Mouse (Mus musculus): ENCODE measurements around the gene Syndig1. TPM values are rescaled to one million over a fixed set of nuclear protein-coding genes. Genes with fewer than 3 reads are reported as not detected.
A peak's percentile ranks its signal among the peaks of the same experiment; 100 is the strongest.

The Syndig1 gene
- polyA plus RNA-seq, 1 experiment from 2014 or later, result 4.0 TPM

DNA sequence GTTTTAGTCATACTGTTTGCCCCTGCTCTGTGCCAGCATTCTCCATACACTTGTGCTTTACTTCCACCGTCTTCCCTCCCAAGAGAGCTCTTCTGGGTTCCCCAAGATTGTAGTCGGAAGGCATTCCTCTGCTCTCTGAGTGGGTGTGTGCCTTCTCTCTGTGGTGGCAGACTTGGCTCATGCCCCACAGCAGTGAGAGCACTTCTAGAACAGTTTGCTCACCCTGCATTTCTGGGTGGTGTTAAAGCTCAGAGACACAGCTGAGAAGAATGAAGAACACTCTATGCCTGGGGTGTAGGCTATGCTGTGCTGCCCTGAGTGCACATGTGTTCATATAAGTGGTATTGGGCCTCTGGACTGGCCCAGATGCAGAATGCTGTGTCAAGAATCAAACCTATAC is 15.6 kb downstream of the Syndig1 start:
- Histone ChIP-seq H3K27me3 (ENCODE audit: control insufficient read depth, insufficient read depth, low read length) (no peaks in the 10 kb centered on the region), H3K4me2 (ENCODE audit: low read length) (no peak overlapping the region), H3K9me3 (ENCODE audit: control insufficient read depth, low read length) (no peaks in the 10 kb centered on the region), H3K9ac (ENCODE audit: low read length) (no peak overlapping the region), H3K4me3 (ENCODE audit: control insufficient read depth in 1 of 2, insufficient read depth in 1 of 2, low read depth in 1 of 2, low read length in 2 of 2) (no peak overlapping the region), H3K4me1 (ENCODE audit: control insufficient read depth in 2 of 2, insufficient read depth in 2 of 2, low read length in 2 of 2) (no peaks in the 10 kb centered on the region), H3K27ac (replicated peaks in 1 of 2; ENCODE audit: control insufficient read depth in 1 of 2, insufficient read depth in 1 of 2, low read depth in 2 of 2, low read length in 2 of 2) (no peak overlapping the region), H3K36me3 (ENCODE audit: control insufficient read depth, insufficient read depth, low read length) (no peaks in the 10 kb centered on the region)
- 53% methylated on average over 2 of the region's 2 CpGs for WGBS
- ATAC-seq (ENCODE audit: insufficient number of reproducible peaks, insufficient read depth, low FRiP score, low read depth), result no peak

DNA sequence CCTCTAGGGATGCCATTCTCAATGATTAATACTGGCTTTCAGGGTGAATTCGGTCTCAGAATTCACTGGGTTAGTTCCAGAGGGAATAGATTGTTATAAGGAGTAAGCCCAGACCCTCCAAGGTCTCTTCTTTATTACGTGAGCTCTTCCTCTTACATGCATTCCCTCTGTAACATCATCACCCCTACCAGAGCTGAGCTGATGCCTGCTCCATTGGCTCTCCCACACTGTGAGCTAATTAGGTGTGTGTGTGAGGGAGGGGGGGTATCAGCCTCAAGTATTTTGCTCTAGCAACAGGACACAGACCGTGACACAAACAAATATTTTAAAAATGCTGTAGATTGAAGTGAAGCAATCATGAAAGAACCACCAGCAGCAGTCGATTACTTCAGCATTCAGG is 19.8 kb downstream of the Syndig1 start:
- Histone ChIP-seq H3K9ac (ENCODE audit: low read length) (no peak overlapping the region), H3K4me3 (ENCODE audit: control insufficient read depth in 1 of 2, insufficient read depth in 1 of 2, low read depth in 1 of 2, low read length in 2 of 2) (no peak overlapping the region), H3K36me3 (ENCODE audit: control insufficient read depth, insufficient read depth, low read length) (no peaks in the 10 kb centered on the region), H3K27me3 (ENCODE audit: control insufficient read depth, insufficient read depth, low read length) (no peaks in the 10 kb centered on the region), H3K9me3 (ENCODE audit: control insufficient read depth, low read length) (no peaks in the 10 kb centered on the region), H3K4me2 (ENCODE audit: low read length) (no peak overlapping the region), H3K27ac (replicated peaks in 1 of 2; ENCODE audit: control insufficient read depth in 1 of 2, insufficient read depth in 1 of 2, low read depth in 2 of 2, low read length in 2 of 2) (no peak overlapping the region), H3K4me1 (ENCODE audit: control insufficient read depth in 2 of 2, insufficient read depth in 2 of 2, low read length in 2 of 2) (no peaks in the 10 kb centered on the region)
- no peak for ATAC-seq (ENCODE audit: insufficient number of reproducible peaks, insufficient read depth, low FRiP score, low read depth)
- 66% methylated on average over 4 of the region's 4 CpGs for WGBS

DNA sequence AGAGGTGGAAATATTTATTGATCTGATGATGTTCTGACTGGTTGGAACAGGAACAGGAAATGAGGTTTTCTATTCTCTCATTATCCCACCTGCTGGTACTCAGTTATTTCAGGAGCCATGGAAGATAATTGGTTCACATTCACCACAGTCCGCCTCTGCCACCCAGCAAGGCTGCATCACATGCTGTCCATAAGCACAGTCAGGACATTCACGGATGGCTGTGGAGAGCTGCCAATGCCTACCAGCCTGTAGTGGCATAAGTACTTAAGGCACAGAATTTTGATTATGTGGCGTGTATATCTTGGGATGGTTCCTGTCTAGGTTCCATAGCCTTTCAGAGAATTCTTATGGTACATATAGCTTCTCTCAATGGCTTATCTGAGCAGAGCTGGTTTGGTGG is 32.0 kb downstream of the Syndig1 start:
- Histone ChIP-seq H3K9me3 (ENCODE audit: control insufficient read depth, low read length) (no peaks in the 10 kb centered on the region), H3K36me3 (ENCODE audit: control insufficient read depth, insufficient read depth, low read length) (no peaks in the 10 kb centered on the region), H3K27ac (replicated peaks in 1 of 2; ENCODE audit: control insufficient read depth in 1 of 2, insufficient read depth in 1 of 2, low read depth in 2 of 2, low read length in 2 of 2) (no peak overlapping the region), H3K4me1 (ENCODE audit: control insufficient read depth in 2 of 2, insufficient read depth in 2 of 2, low read length in 2 of 2) (no peaks in the 10 kb centered on the region), H3K4me3 (ENCODE audit: control insufficient read depth in 1 of 2, insufficient read depth in 1 of 2, low read depth in 1 of 2, low read length in 2 of 2) (no peak overlapping the region), H3K27me3 (ENCODE audit: control insufficient read depth, insufficient read depth, low read length) (no peaks in the 10 kb centered on the region), H3K9ac (ENCODE audit: low read length) (no peak overlapping the region), H3K4me2 (ENCODE audit: low read length) (no peak overlapping the region)
- no peak for ATAC-seq (ENCODE audit: insufficient number of reproducible peaks, insufficient read depth, low FRiP score, low read depth)
- WGBS, result 87% methylated on average over 3 of the region's 3 CpGs

DNA sequence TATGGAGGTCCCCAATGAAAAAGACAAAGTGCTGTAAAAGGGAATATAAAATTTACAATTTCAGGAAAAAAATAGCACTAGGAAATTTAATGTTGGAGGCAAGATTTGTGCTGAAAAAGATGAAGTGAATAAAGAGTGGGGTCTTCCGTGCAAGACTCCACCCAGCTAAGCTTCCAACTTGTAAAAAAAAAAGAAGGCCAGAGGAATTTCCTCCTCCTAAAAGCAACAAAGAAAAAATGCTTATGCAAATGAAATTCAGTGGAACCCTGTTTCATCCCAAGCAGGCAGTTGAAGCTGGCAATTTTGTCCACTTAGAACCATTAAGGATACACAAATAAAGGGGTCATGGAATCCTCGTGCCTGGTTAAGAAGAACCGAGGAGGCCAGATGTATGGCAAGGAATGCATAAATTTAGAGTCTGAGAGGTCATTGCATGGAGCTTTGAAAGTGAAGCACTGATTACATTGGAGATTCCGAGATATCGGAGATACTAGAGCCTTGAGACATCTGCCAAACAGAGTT is 37.0 kb downstream of the Syndig1 start:
- no peak for ATAC-seq (ENCODE audit: insufficient number of reproducible peaks, insufficient read depth, low FRiP score, low read depth)
- H3K4me2 ChIP-seq (ENCODE audit: low read length), result no peak overlapping the region
- H3K27ac ChIP-seq (replicated peaks in 1 of 2; ENCODE audit: control insufficient read depth in 1 of 2, insufficient read depth in 1 of 2, low read depth in 2 of 2, low read length in 2 of 2), result no peak overlapping the region
- WGBS, result 71% methylated on average over 5 of the region's 5 CpGs
- H3K9me3 ChIP-seq (ENCODE audit: control insufficient read depth, low read length), result no peaks in the 10 kb centered on the region
- no peak overlapping the region for H3K9ac ChIP-seq (ENCODE audit: low read length)
- no peak overlapping the region for H3K4me3 ChIP-seq (ENCODE audit: control insufficient read depth in 1 of 2, insufficient read depth in 1 of 2, low read depth in 1 of 2, low read length in 2 of 2)
- no peaks in the 10 kb centered on the region for H3K4me1 ChIP-seq (ENCODE audit: control insufficient read depth in 2 of 2, insufficient read depth in 2 of 2, low read length in 2 of 2)
- H3K27me3 ChIP-seq (ENCODE audit: control insufficient read depth, insufficient read depth, low read length), result no peaks in the 10 kb centered on the region
- H3K36me3 ChIP-seq (ENCODE audit: control insufficient read depth, insufficient read depth, low read length), result no peaks in the 10 kb centered on the region

DNA sequence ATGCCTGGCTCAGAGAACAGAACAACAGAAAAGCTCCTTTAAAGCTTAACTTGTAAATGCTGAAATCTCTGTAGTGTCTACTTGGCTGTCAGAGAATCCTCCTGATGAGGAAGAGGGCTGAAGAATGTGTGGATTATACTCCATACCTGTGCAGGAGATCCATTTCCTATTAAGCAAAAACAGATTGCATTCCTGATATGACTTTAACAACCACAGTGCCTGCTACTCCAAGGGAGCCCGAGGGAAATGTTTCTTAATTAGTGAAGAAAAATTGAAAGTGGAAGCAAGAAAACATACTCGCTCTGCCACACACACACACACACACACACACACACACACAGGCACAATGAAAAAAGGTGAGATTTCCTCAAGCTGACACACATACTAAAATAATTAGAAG is 41.5 kb downstream of the Syndig1 start:
- H3K36me3 ChIP-seq (ENCODE audit: control insufficient read depth, insufficient read depth, low read length), result no peaks in the 10 kb centered on the region
- H3K4me1 ChIP-seq (ENCODE audit: control insufficient read depth in 2 of 2, insufficient read depth in 2 of 2, low read length in 2 of 2), result peaks cover 0 to 2% of the 10 kb centered on the region in 2 experiments; a peak in 1 of 4 replicates
- no peak overlapping the region for H3K4me3 ChIP-seq (ENCODE audit: control insufficient read depth in 1 of 2, insufficient read depth in 1 of 2, low read depth in 1 of 2, low read length in 2 of 2)
- H3K27ac ChIP-seq (replicated peaks in 1 of 2; ENCODE audit: control insufficient read depth in 1 of 2, insufficient read depth in 1 of 2, low read depth in 2 of 2, low read length in 2 of 2), result no peak overlapping the region
- no peak overlapping the region for H3K4me2 ChIP-seq (ENCODE audit: low read length)
- H3K9ac ChIP-seq (ENCODE audit: low read length), result no peak overlapping the region
- ATAC-seq (ENCODE audit: insufficient number of reproducible peaks, insufficient read depth, low FRiP score, low read depth), result no peak
- H3K27me3 ChIP-seq (ENCODE audit: control insufficient read depth, insufficient read depth, low read length), result no peaks in the 10 kb centered on the region
- WGBS, result 73% methylated on average over 2 of the region's 2 CpGs
- H3K9me3 ChIP-seq (ENCODE audit: control insufficient read depth, low read length), result no peaks in the 10 kb centered on the region

DNA sequence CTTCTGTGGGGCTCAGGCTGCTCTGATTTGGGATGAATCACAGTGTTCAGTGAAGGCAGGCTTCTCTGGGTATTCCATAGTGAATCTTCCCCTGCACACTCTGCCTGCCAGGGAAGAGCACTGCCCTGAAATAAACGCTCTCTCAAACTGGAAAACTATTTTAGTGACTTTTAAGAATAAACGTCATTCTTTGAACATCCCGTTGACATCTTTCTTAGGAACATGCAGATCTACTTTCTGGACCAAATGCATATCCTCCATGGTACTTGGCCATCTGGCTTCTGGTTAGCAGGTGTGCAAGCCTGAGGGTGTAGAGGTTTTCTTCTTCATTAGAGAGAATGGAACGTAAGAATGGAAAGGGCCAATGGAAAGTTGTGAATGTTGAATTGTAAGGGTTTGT is 43.5 kb downstream of the Syndig1 start:
- ATAC-seq (ENCODE audit: insufficient number of reproducible peaks, insufficient read depth, low FRiP score, low read depth), result no peak
- no peak overlapping the region for H3K4me3 ChIP-seq (ENCODE audit: control insufficient read depth in 1 of 2, insufficient read depth in 1 of 2, low read depth in 1 of 2, low read length in 2 of 2)
- H3K27ac ChIP-seq (replicated peaks in 1 of 2; ENCODE audit: control insufficient read depth in 1 of 2, insufficient read depth in 1 of 2, low read depth in 2 of 2, low read length in 2 of 2), result no peak overlapping the region
- no peak overlapping the region for H3K9ac ChIP-seq (ENCODE audit: low read length)
- H3K4me2 ChIP-seq (ENCODE audit: low read length), result no peak overlapping the region
- peaks cover 0 to 2% of the 10 kb centered on the region in 2 experiments; a peak in 1 of 4 replicates for H3K4me1 ChIP-seq (ENCODE audit: control insufficient read depth in 2 of 2, insufficient read depth in 2 of 2, low read length in 2 of 2)
- no peaks in the 10 kb centered on the region for H3K9me3 ChIP-seq (ENCODE audit: control insufficient read depth, low read length)
- H3K27me3 ChIP-seq (ENCODE audit: control insufficient read depth, insufficient read depth, low read length), result no peaks in the 10 kb centered on the region
- WGBS, result 83% methylated on average over 4 of the region's 4 CpGs
- no peaks in the 10 kb centered on the region for H3K36me3 ChIP-seq (ENCODE audit: control insufficient read depth, insufficient read depth, low read length)

DNA sequence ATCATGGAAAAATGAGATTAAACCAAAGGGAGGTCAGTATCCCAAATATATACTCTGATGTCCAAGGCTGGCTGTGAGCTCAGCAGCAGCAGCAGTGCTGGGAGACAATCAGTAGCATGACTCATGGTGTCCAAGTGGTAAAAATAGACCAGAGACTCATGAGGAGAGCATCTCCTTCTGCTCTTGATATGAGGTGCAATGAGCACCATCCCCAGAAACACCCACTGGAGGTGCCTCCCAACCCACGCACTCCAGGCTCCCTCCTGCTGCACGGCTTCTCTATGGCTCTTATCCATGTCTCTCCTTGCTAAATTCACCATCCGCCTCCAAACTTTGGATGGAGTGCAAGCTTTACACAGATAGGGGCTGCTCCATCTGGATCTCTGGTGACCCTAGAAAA is 44.3 kb downstream of the Syndig1 start:
- WGBS, result 51% methylated on average over 3 of the region's 3 CpGs
- peak; percentile 39; the same call in 1 of the 2 replicates for ATAC-seq (ENCODE audit: insufficient number of reproducible peaks, insufficient read depth, low FRiP score, low read depth)
- Histone ChIP-seq H3K36me3 (ENCODE audit: control insufficient read depth, insufficient read depth, low read length) (no peaks in the 10 kb centered on the region), H3K4me1 (ENCODE audit: control insufficient read depth in 2 of 2, insufficient read depth in 2 of 2, low read length in 2 of 2) (peaks cover 0 to 2% of the 10 kb centered on the region in 2 experiments; a peak in 1 of 4 replicates), H3K4me2 (ENCODE audit: low read length) (no peak overlapping the region), H3K4me3 (ENCODE audit: control insufficient read depth in 1 of 2, insufficient read depth in 1 of 2, low read depth in 1 of 2, low read length in 2 of 2) (no peak overlapping the region), H3K9me3 (ENCODE audit: control insufficient read depth, low read length) (no peaks in the 10 kb centered on the region), H3K27me3 (ENCODE audit: control insufficient read depth, insufficient read depth, low read length) (no peaks in the 10 kb centered on the region), H3K9ac (ENCODE audit: low read length) (no peak overlapping the region), H3K27ac (replicated peaks in 1 of 2; ENCODE audit: control insufficient read depth in 1 of 2, insufficient read depth in 1 of 2, low read depth in 2 of 2, low read length in 2 of 2) (no peak overlapping the region)

DNA sequence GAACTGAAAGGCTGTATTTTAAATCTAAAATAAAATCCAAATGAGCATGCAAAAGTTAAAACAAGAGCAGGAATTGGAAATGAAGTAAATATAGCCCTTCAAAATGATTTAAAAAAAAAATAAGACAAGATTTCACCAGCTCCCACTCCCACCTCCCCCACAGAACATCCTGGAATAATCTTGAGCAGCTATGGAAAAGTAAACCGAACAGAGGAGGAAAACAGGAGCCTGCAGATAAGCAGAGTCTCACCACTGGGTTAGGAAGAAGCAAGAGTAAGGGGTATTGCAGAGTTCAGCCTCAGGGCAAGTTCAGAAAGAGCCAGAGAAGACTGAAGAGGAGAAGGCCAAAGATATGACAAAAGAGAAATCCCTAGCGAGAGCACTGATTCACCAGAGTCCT is 48.9 kb downstream of the Syndig1 start:
- Histone ChIP-seq H3K9me3 (ENCODE audit: control insufficient read depth, low read length) (no peaks in the 10 kb centered on the region), H3K36me3 (ENCODE audit: control insufficient read depth, insufficient read depth, low read length) (no peaks in the 10 kb centered on the region), H3K4me2 (ENCODE audit: low read length) (no peak overlapping the region), H3K4me1 (ENCODE audit: control insufficient read depth in 2 of 2, insufficient read depth in 2 of 2, low read length in 2 of 2) (peaks cover 0 to 2% of the 10 kb centered on the region in 2 experiments; a peak in 1 of 4 replicates), H3K27me3 (ENCODE audit: control insufficient read depth, insufficient read depth, low read length) (no peaks in the 10 kb centered on the region), H3K9ac (ENCODE audit: low read length) (no peak overlapping the region), H3K27ac (replicated peaks in 1 of 2; ENCODE audit: control insufficient read depth in 1 of 2, insufficient read depth in 1 of 2, low read depth in 2 of 2, low read length in 2 of 2) (no peak overlapping the region), H3K4me3 (ENCODE audit: control insufficient read depth in 1 of 2, insufficient read depth in 1 of 2, low read depth in 1 of 2, low read length in 2 of 2) (no peak overlapping the region)
- WGBS, result 26% methylated on average over 2 of the region's 2 CpGs
- ATAC-seq (ENCODE audit: insufficient number of reproducible peaks, insufficient read depth, low FRiP score, low read depth), result no peak
